In genomic region chr7:141466607-141467148, GRCm38 (mm10) we compare ENCODE assay signal across 8 mouse cellular contexts. TPM values are rescaled to one million over a fixed set of nuclear protein-coding genes. Genes with fewer than 3 reads are reported as not detected.
DNase-seq lines count a peak whose midpoint lies in the region; ATAC-seq and TF ChIP-seq lines count a peak whose summit lies in the region.

No protein-coding gene starts in this region.

- TF ChIP-seq CTCF in MEL (IDR thresholded peaks at IDR 0.05 in 2 of 3, conservative IDR thresholded peaks at IDR 0.05 in 1 of 3; ENCODE audit: control insufficient read depth in 1 of 3, insufficient read depth in 1 of 3, low read depth in 2 of 3, low read length in 3 of 3, poor library complexity in 1 of 3, severe bottlenecking in 1 of 3), result no peak

- peaks cover 38% of the 10 kb centered on the region for H3K27me3 ChIP-seq in heart, embryonic 11.5 days (ENCODE audit: control insufficient read depth, insufficient read depth, low read length)
- no peaks in the 10 kb centered on the region for H3K27me3 ChIP-seq in MEL (ENCODE audit: control insufficient read depth in 1 of 2, insufficient read depth in 2 of 2, low read length in 2 of 2)
- peaks cover 27% of the 10 kb centered on the region for H3K27me3 ChIP-seq in heart, embryonic 16.5 days (ENCODE audit: control insufficient read depth, insufficient read depth, low read length)
- peaks cover 56% of the 10 kb centered on the region for H3K27me3 ChIP-seq in midbrain, embryonic 10.5 days (ENCODE audit: low read depth, poor library complexity, severe bottlenecking)

- H3K36me3 ChIP-seq in heart, embryonic 11.5 days (ENCODE audit: control insufficient read depth, insufficient read depth, low read length), result peaks cover 15% of the 10 kb centered on the region
- peaks cover 0 to 9% of the 10 kb centered on the region in 2 experiments; a peak in 2 of 4 replicates for H3K36me3 ChIP-seq in MEL (ENCODE audit: control insufficient read depth in 1 of 2, insufficient read depth in 2 of 2, low read length in 2 of 2)
- peaks cover 19% of the 10 kb centered on the region for H3K36me3 ChIP-seq in heart, embryonic 16.5 days (ENCODE audit: control insufficient read depth, insufficient read depth)
- H3K36me3 ChIP-seq in midbrain, embryonic 10.5 days, result peaks cover 25% of the 10 kb centered on the region

- TF ChIP-seq EP300 in MEL (IDR thresholded peaks at IDR 0.05; ENCODE audit: low read depth in 1 of 2, low read length in 2 of 2), result no peak

- no peaks in the 10 kb centered on the region for H3K9me3 ChIP-seq in heart, embryonic 11.5 days (replicated peaks; ENCODE audit: control insufficient read depth, low read length)
- H3K9me3 ChIP-seq in MEL (replicated peaks; ENCODE audit: insufficient read depth, low read length), result no peaks in the 10 kb centered on the region
- no peaks in the 10 kb centered on the region for H3K9me3 ChIP-seq in heart, embryonic 16.5 days (replicated peaks; ENCODE audit: control insufficient read depth, low read length)
- no peaks in the 10 kb centered on the region for H3K9me3 ChIP-seq in midbrain, embryonic 10.5 days (replicated peaks)

- peaks cover 51% of the 10 kb centered on the region for H3K4me1 ChIP-seq in heart, embryonic 11.5 days (ENCODE audit: control insufficient read depth, insufficient read depth, low read length)
- peaks cover 5 to 25% of the 10 kb centered on the region in 2 experiments for H3K4me1 ChIP-seq in MEL (ENCODE audit: control insufficient read depth in 1 of 2, insufficient read depth in 2 of 2, low read length in 2 of 2)
- H3K4me1 ChIP-seq in heart, embryonic 16.5 days (ENCODE audit: control insufficient read depth, insufficient read depth, low read length), result peaks cover 47% of the 10 kb centered on the region
- H3K4me1 ChIP-seq in midbrain, embryonic 10.5 days, result peaks cover 65% of the 10 kb centered on the region

- H3K9ac ChIP-seq in heart, embryonic 11.5 days (ENCODE audit: low read depth, low read length), result peak overlapping the region; percentile 87
- peak overlapping the region; percentile 69 for H3K9ac ChIP-seq in MEL (ENCODE audit: control insufficient read depth, low read depth, low read length, poor library complexity, severe bottlenecking)
- H3K9ac ChIP-seq in heart, embryonic 16.5 days (ENCODE audit: low read length), result peak overlapping the region; percentile 88

- intact Hi-C loops in heart, postnatal 14 days (cut with DNase I), result no loop called here

- no peak for TF ChIP-seq POLR2A in MEL (IDR thresholded peaks at IDR 0.05; ENCODE audit: control insufficient read depth in 1 of 2, insufficient read depth in 1 of 2, low read depth in 1 of 2, low read length in 2 of 2, poor library complexity in 1 of 2)

- H3K27ac ChIP-seq in heart, embryonic 11.5 days (ENCODE audit: low read depth, low read length), result peak overlapping the region; percentile 96
- H3K27ac ChIP-seq in MEL (ENCODE audit: control insufficient read depth, low read depth, low read length), result peak overlapping the region; percentile 46
- H3K27ac ChIP-seq in heart, embryonic 16.5 days (ENCODE audit: low read length), result peak overlapping the region; percentile 94
- H3K27ac ChIP-seq in midbrain, embryonic 10.5 days (replicated peaks), result peak overlapping the region; percentile 87

- ATAC-seq in heart, embryonic 11.5 days (replicated peaks; ENCODE audit: insufficient number of reproducible peaks, low FRiP score, low TSS enrichment), result no peak
- no peak for ATAC-seq in heart, embryonic 16.5 days (replicated peaks; ENCODE audit: extremely low read depth, insufficient read depth, low FRiP score)

- DNase-seq in heart, postnatal 14 days, result no peak
- peak; percentile 22 for DNase-seq in MEL (ENCODE audit: low read depth, low spot score)
- no peak for DNase-seq in midbrain, embryonic 10.5 days (ENCODE audit: low spot score)
- no peak for DNase-seq in layer of hippocampus, postnatal 25 days (ENCODE audit: extremely low spot score in 1 of 2, low spot score in 1 of 2)
- no peak for DNase-seq in left cerebral cortex, adult 9 months (ENCODE audit: low spot score in 2 of 2)
- no peak for DNase-seq in layer of hippocampus, adult 11-12 months (ENCODE audit: low spot score)

- peak overlapping the region; percentile 80 for H3K4me2 ChIP-seq in heart, embryonic 11.5 days
- peak overlapping the region; percentile 80 for H3K4me2 ChIP-seq in heart, embryonic 16.5 days (ENCODE audit: low read depth, low read length)

- no peak for TF ChIP-seq RAD21 in MEL (IDR thresholded peaks at IDR 0.05; ENCODE audit: low read depth, low read length)

- WGBS in heart, embryonic 11.5 days (ENCODE audit: insufficient replicate concordance), result 52% methylated on average over 10 of the region's 10 CpGs
- 62% methylated on average over 10 of the region's 10 CpGs for WGBS in heart, embryonic 16.5 days
- WGBS in midbrain, embryonic 10.5 days, result 58% methylated on average over 10 of the region's 10 CpGs

- peak overlapping the region; percentile 73 for H3K4me3 ChIP-seq in heart, embryonic 11.5 days (ENCODE audit: low read depth, low read length)
- peak overlapping the region; percentile 87 to 97 for H3K4me3 ChIP-seq in MEL (ENCODE audit: control insufficient read depth in 1 of 2, insufficient read depth in 1 of 2, low read depth in 2 of 2, low read length in 2 of 2)
- H3K4me3 ChIP-seq in heart, embryonic 16.5 days (ENCODE audit: low read length), result peak overlapping the region; percentile 79
- peak overlapping the region; percentile 73 for H3K4me3 ChIP-seq in midbrain, embryonic 10.5 days

- H3K79me2 ChIP-seq in MEL (ENCODE audit: control insufficient read depth, insufficient read depth, low read length, poor library complexity), result peaks cover 11% of the 10 kb centered on the region

TF ChIP-seq in MEL, 35 proteins besides CTCF, POLR2A, EP300 and RAD21:
- TF ChIP-seq E2F4 (IDR thresholded peaks at IDR 0.05; ENCODE audit: borderline replicate concordance, low read depth, low read length) (no peak), TAL1 (IDR thresholded peaks at IDR 0.05; ENCODE audit: low read length) (no peak), TBP (IDR thresholded peaks at IDR 0.05; ENCODE audit: low read depth, low read length) (no peak), ELF1 (IDR thresholded peaks at IDR 0.05; ENCODE audit: low read depth, low read length) (no peak)

RNA-seq across cellular contexts. Expression of gene Cd151, which starts 0.5 kb away (rescaled TPM):
- polyA plus RNA-seq in heart, embryonic 11.5 days (2014; fragmentation: Nextera tagmentation; extraction: Ambion mirVana), result 61.3 and 101 TPM in 2 replicates
- 100 to 1,000 TPM; 258 to 268 TPM for total RNA-seq in heart, postnatal 14 days (2021)
- total RNA-seq in MEL (2012; rRNA removed), result 38.9 and 40.6 TPM in 2 replicates
- 10 to 100 TPM in 1 of 2 experiments, not detected in 1; 86.6 TPM for polyA plus RNA-seq in MEL (2012; ENCODE audit: insufficient read depth in 1 of 2, insufficient read length in 2 of 2, low read depth in 1 of 2, low replicate concordance in 2 of 2, missing spikeins in 1 of 2)
- 42.2 and 44.0 TPM in 2 replicates for polyA plus RNA-seq in heart, embryonic 16.5 days (2015; fragmentation: Nextera tagmentation; extraction: Ambion mirVana)
- polyA plus RNA-seq in midbrain, embryonic 10.5 days (2016; fragmentation: Nextera tagmentation; extraction: Ambion mirVana), result 17.3 and 17.6 TPM in 2 replicates
- total RNA-seq in layer of hippocampus, postnatal 25 days (2021), result 10 to 100 TPM; 25.7 TPM

RNA-seq across cellular contexts. Expression of gene Cracr2b, which starts 5.8 kb away (rescaled TPM):
- 11.5 and 14.3 TPM in 2 replicates for polyA plus RNA-seq in heart, embryonic 11.5 days (2014; fragmentation: Nextera tagmentation; extraction: Ambion mirVana)
- 10 to 100 TPM; 25.2 to 27.9 TPM for total RNA-seq in heart, postnatal 14 days (2021)
- 0.59 and 0.73 TPM in 2 replicates for total RNA-seq in MEL (2012; rRNA removed)
- 1 to 10 TPM in 1 of 2 experiments, not detected in 1; 6.9 TPM for polyA plus RNA-seq in MEL (2012; ENCODE audit: insufficient read depth in 1 of 2, insufficient read length in 2 of 2, low read depth in 1 of 2, low replicate concordance in 2 of 2, missing spikeins in 1 of 2)
- 24.2 and 26.1 TPM in 2 replicates for polyA plus RNA-seq in heart, embryonic 16.5 days (2015; fragmentation: Nextera tagmentation; extraction: Ambion mirVana)
- 4.1 and 6.9 TPM in 2 replicates for polyA plus RNA-seq in midbrain, embryonic 10.5 days (2016; fragmentation: Nextera tagmentation; extraction: Ambion mirVana)
- total RNA-seq in layer of hippocampus, postnatal 25 days (2021), result 1 to 10 TPM; 2.1 to 4.2 TPM

RNA-seq across cellular contexts. Expression of gene Polr2l, which starts 8.3 kb away (rescaled TPM):
- polyA plus RNA-seq in heart, embryonic 11.5 days (2014; fragmentation: Nextera tagmentation; extraction: Ambion mirVana), result 71.5 and 72.9 TPM in 2 replicates
- 10 to 100 TPM; 69.8 to 71.4 TPM for total RNA-seq in heart, postnatal 14 days (2021)
- total RNA-seq in MEL (2012; rRNA removed), result 110 and 114 TPM in 2 replicates
- 10 to 100 TPM in 1 of 2 experiments, not detected in 1; 82.4 TPM for polyA plus RNA-seq in MEL (2012; ENCODE audit: insufficient read depth in 1 of 2, insufficient read length in 2 of 2, low read depth in 1 of 2, low replicate concordance in 2 of 2, missing spikeins in 1 of 2)
- 56.7 and 61.5 TPM in 2 replicates for polyA plus RNA-seq in heart, embryonic 16.5 days (2015; fragmentation: Nextera tagmentation; extraction: Ambion mirVana)
- 82.1 and 85.0 TPM in 2 replicates for polyA plus RNA-seq in midbrain, embryonic 10.5 days (2016; fragmentation: Nextera tagmentation; extraction: Ambion mirVana)
- 10 to 100 TPM; 40.9 to 47.2 TPM for total RNA-seq in layer of hippocampus, postnatal 25 days (2021)

RNA-seq across cellular contexts. Expression of gene Tspan4, which starts 8.4 kb away (rescaled TPM):
- polyA plus RNA-seq in heart, embryonic 11.5 days (2014; fragmentation: Nextera tagmentation; extraction: Ambion mirVana), result 58.9 and 69.1 TPM in 2 replicates
- total RNA-seq in heart, postnatal 14 days (2021), result 10 to 100 TPM; 24.0 to 31.2 TPM
- total RNA-seq in MEL (2012; rRNA removed), result 82.5 and 110 TPM in 2 replicates
- polyA plus RNA-seq in MEL (2012; ENCODE audit: insufficient read depth in 1 of 2, insufficient read length in 2 of 2, low read depth in 1 of 2, low replicate concordance in 2 of 2, missing spikeins in 1 of 2), result 10 to 100 TPM in 1 of 2 experiments, not detected in 1; 97.9 TPM
- 61.0 and 61.5 TPM in 2 replicates for polyA plus RNA-seq in heart, embryonic 16.5 days (2015; fragmentation: Nextera tagmentation; extraction: Ambion mirVana)
- polyA plus RNA-seq in midbrain, embryonic 10.5 days (2016; fragmentation: Nextera tagmentation; extraction: Ambion mirVana), result 33.3 and 38.7 TPM in 2 replicates
- 10 to 100 TPM; 12.2 to 14.3 TPM for total RNA-seq in layer of hippocampus, postnatal 25 days (2021)

RNA-seq across cellular contexts. Expression of gene Pnpla2, which starts 11.7 kb away (rescaled TPM):
- polyA plus RNA-seq in heart, embryonic 11.5 days (2014; fragmentation: Nextera tagmentation; extraction: Ambion mirVana), result 28.7 and 35.3 TPM in 2 replicates
- 100 to 1,000 TPM; 351 to 430 TPM for total RNA-seq in heart, postnatal 14 days (2021)
- 8.3 and 9.9 TPM in 2 replicates for total RNA-seq in MEL (2012; rRNA removed)
- polyA plus RNA-seq in MEL (2012; ENCODE audit: insufficient read depth in 1 of 2, insufficient read length in 2 of 2, low read depth in 1 of 2, low replicate concordance in 2 of 2, missing spikeins in 1 of 2), result 10 to 100 TPM in 1 of 2 experiments, not detected in 1; 38.6 TPM
- polyA plus RNA-seq in heart, embryonic 16.5 days (2015; fragmentation: Nextera tagmentation; extraction: Ambion mirVana), result 73.1 and 78.0 TPM in 2 replicates
- polyA plus RNA-seq in midbrain, embryonic 10.5 days (2016; fragmentation: Nextera tagmentation; extraction: Ambion mirVana), result 15.2 and 17.5 TPM in 2 replicates
- total RNA-seq in layer of hippocampus, postnatal 25 days (2021), result 10 to 100 TPM; 23.2 to 30.4 TPM

Comparison
In these comparisons a context has a peak if more than half of its experiments do, and no peak if none do; other contexts are left out.
1. H3K27ac ChIP-seq: peak in every context shown above with its lines; median percentile 96 in heart, embryonic 11.5 days; 94 in heart, embryonic 16.5 days; 87 in midbrain, embryonic 10.5 days; 46 in MEL.